Mouse (Mus musculus) myocyte (in vitro differentiated cells): ENCODE measurements at regions not wholly inside any gene's neighbourhood (a gene's known extent, or its start where the extent isn't known, plus 50 kb on each side); places are given as distances from the start of the nearest gene placed in this dataset.

Experiments used
- H3K27me3 ChIP-seq: one replicate; pipeline ENCODE4 v1.6.1; 2011; ENCODE audit not compliant: control insufficient read depth, insufficient read depth, insufficient read length
- H3K36me3 ChIP-seq: one replicate; pipeline ENCODE4 v1.6.1; 2011; ENCODE audit not compliant: control insufficient read depth, insufficient read depth
- H3K4me2 ChIP-seq: one replicate; pipeline ENCODE4 v1.6.1; 2011; ENCODE audit warnings: low read depth, control low read depth
- H3K4me3 ChIP-seq: one replicate; pipeline ENCODE4 v1.5.1; 2011; ENCODE audit warnings: mild to moderate bottlenecking, control low read depth, moderate library complexity
- H3K79me2 ChIP-seq: one replicate; pipeline ENCODE4 v1.6.1; 2011; ENCODE audit not compliant: control insufficient read depth, insufficient read depth
- H3ac ChIP-seq: one replicate; pipeline ENCODE4 v1.6.1; 2011; ENCODE audit not compliant: control insufficient read depth, insufficient read length
- CEBPB ChIP-seq: IDR thresholded peaks from 2 replicates; pipeline ENCODE4 v1.6.1; 2011; ENCODE audit warnings: mild to moderate bottlenecking, moderate library complexity; ENCODE audit not compliant: poor library complexity, insufficient read depth, severe bottlenecking
- E2F4 ChIP-seq: IDR thresholded peaks from one replicate; pipeline ENCODE4 v1.6.1; 2011; ENCODE audit warnings: mild to moderate bottlenecking, control low read depth, moderate library complexity; ENCODE audit not compliant: insufficient read depth
- MAX ChIP-seq: IDR thresholded peaks from one replicate; pipeline ENCODE4 v1.6.1; 2011; ENCODE audit warnings: low read depth, mild to moderate bottlenecking, control low read depth
- MYOD1 ChIP-seq, 3 experiments: IDR thresholded peaks; one replicate each; pipeline ENCODE4 v1.6.1; 2011; ENCODE audit warnings: control low read depth in 2 of 3, low read depth in 2 of 3, mild to moderate bottlenecking in 2 of 3, moderate library complexity in 1 of 3; ENCODE audit not compliant: insufficient read length in 2 of 3, control insufficient read depth in 1 of 3
- MYOG ChIP-seq, 3 experiments: IDR thresholded peaks; one replicate each; pipeline ENCODE4 v1.6.1; 2011; ENCODE audit warnings: control low read depth in 2 of 3, low read depth in 2 of 3, mild to moderate bottlenecking in 2 of 3; ENCODE audit not compliant: insufficient read length in 2 of 3, control insufficient read depth in 1 of 3, insufficient read depth in 1 of 3
- POLR2A ChIP-seq: IDR thresholded peaks from one replicate; pipeline ENCODE4 v1.6.1; 2011; ENCODE audit warnings: low read depth, mild to moderate bottlenecking, control low read depth, moderate library complexity; ENCODE audit not compliant: insufficient read length
- POLR2AphosphoS2 ChIP-seq: IDR thresholded peaks from one replicate; pipeline ENCODE4 v1.6.1; 2011; ENCODE audit warnings: low read depth, control low read depth; ENCODE audit not compliant: insufficient read length
- REST ChIP-seq: IDR thresholded peaks from one replicate; pipeline ENCODE4 v1.6.1; 2011; ENCODE audit warnings: mild to moderate bottlenecking, control low read depth, moderate library complexity; ENCODE audit not compliant: insufficient read depth, insufficient read length
- SRF ChIP-seq: IDR thresholded peaks from one replicate; pipeline ENCODE4 v1.6.1; 2011; ENCODE audit warnings: low read depth; ENCODE audit not compliant: control insufficient read depth, insufficient read length
- TCF12 ChIP-seq: IDR thresholded peaks from one replicate; pipeline ENCODE4 v1.6.1; 2011; ENCODE audit warnings: mild to moderate bottlenecking, control low read depth; ENCODE audit not compliant: poor library complexity, insufficient read depth, severe bottlenecking
- TCF3 ChIP-seq: IDR thresholded peaks from one replicate; pipeline ENCODE4 v1.6.1; 2011; ENCODE audit warnings: low read depth, control low read depth; ENCODE audit not compliant: insufficient read length
- USF1 ChIP-seq: IDR thresholded peaks from one replicate; pipeline ENCODE4 v1.6.1; 2011; ENCODE audit warnings: low read depth, mild to moderate bottlenecking, control low read depth, moderate library complexity

GRCm38 (mm10) chr14:88347177-88347576 is 124.0 kb downstream of the Pcdh20 start:
- H3K79me2 ChIP-seq = no peaks in the 10 kb centered on the region
- TF ChIP-seq E2F4 (no peak), POLR2AphosphoS2 (no peak), MYOG (IDR thresholded peaks at IDR 0.05; ENCODE audit: control insufficient read depth in 1 of 3, insufficient read depth in 1 of 3, insufficient read length in 2 of 3, low read depth in 2 of 3) (no peak), CEBPB (no peak), MAX (no peak), POLR2A (no peak)
- no peak overlapping the region for H3ac ChIP-seq
- H3K4me2 ChIP-seq = no peak overlapping the region
- no peaks in the 10 kb centered on the region for H3K36me3 ChIP-seq
- no peaks in the 10 kb centered on the region for H3K27me3 ChIP-seq
- H3K4me3 ChIP-seq = no peak overlapping the region

- H3ac ChIP-seq = no peak overlapping the region
- no peak overlapping the region for H3K4me2 ChIP-seq
- no peaks in the 10 kb centered on the region for H3K36me3 ChIP-seq
- H3K79me2 ChIP-seq = no peaks in the 10 kb centered on the region
- TF ChIP-seq TCF12 = no peak
- no peak for TF ChIP-seq E2F4
- TF ChIP-seq USF1 = no peak
- no peak for TF ChIP-seq CEBPB
- TF ChIP-seq REST = no peak
- H3K27me3 ChIP-seq = no peaks in the 10 kb centered on the region
- H3K4me3 ChIP-seq = no peak overlapping the region
Measured at GRCm38 (mm10) chr14:88337304-88337703, 133.9 kb downstream of the Pcdh20 start.

GRCm38 (mm10) chr14:88330613-88331012 is 140.6 kb downstream of the Pcdh20 start:
- Histone ChIP-seq H3K4me2 (no peak overlapping the region), H3K36me3 (no peaks in the 10 kb centered on the region), H3K27me3 (no peaks in the 10 kb centered on the region), H3K4me3 (no peak overlapping the region), H3K79me2 (no peaks in the 10 kb centered on the region), H3ac (no peak overlapping the region)
- TF ChIP-seq USF1 = no peak
- no peak for TF ChIP-seq SRF
- TF ChIP-seq MYOG (IDR thresholded peaks at IDR 0.05; ENCODE audit: control insufficient read depth in 1 of 3, insufficient read depth in 1 of 3, insufficient read length in 2 of 3, low read depth in 2 of 3) = no peak
- no peak for TF ChIP-seq POLR2A
- no peak for TF ChIP-seq TCF12
- no peak for TF ChIP-seq REST
- no peak for TF ChIP-seq CEBPB
- no peak for TF ChIP-seq TCF3

- Histone ChIP-seq H3K79me2 (no peaks in the 10 kb centered on the region), H3ac (no peak overlapping the region), H3K4me3 (no peak overlapping the region), H3K4me2 (no peak overlapping the region), H3K27me3 (no peaks in the 10 kb centered on the region), H3K36me3 (no peaks in the 10 kb centered on the region)
- TF ChIP-seq REST (no peak), POLR2A (no peak), MYOG (IDR thresholded peaks at IDR 0.05; ENCODE audit: control insufficient read depth in 1 of 3, insufficient read depth in 1 of 3, insufficient read length in 2 of 3, low read depth in 2 of 3) (no peak), TCF12 (no peak), CEBPB (no peak), MYOD1 (IDR thresholded peaks at IDR 0.05; ENCODE audit: control insufficient read depth in 1 of 3, insufficient read length in 2 of 3, low read depth in 2 of 3) (no peak), SRF (no peak), USF1 (no peak)
Measured at GRCm38 (mm10) chr14:88326411-88326810, 144.8 kb downstream of the Pcdh20 start.

GRCm38 (mm10) chr14:88278327-88278726 is 192.9 kb downstream of the Pcdh20 start:
- Histone ChIP-seq H3K27me3 (no peaks in the 10 kb centered on the region), H3K4me2 (no peak overlapping the region), H3K4me3 (no peak overlapping the region), H3K36me3 (no peaks in the 10 kb centered on the region), H3ac (no peak overlapping the region), H3K79me2 (no peaks in the 10 kb centered on the region)
- TF ChIP-seq MYOG (IDR thresholded peaks at IDR 0.05; ENCODE audit: control insufficient read depth in 1 of 3, insufficient read depth in 1 of 3, insufficient read length in 2 of 3, low read depth in 2 of 3) (no peak), POLR2A (no peak), E2F4 (no peak), TCF12 (no peak), SRF (no peak), MAX (no peak), REST (no peak), CEBPB (no peak), MYOD1 (IDR thresholded peaks at IDR 0.05; ENCODE audit: control insufficient read depth in 1 of 3, insufficient read length in 2 of 3, low read depth in 2 of 3) (no peak), TCF3 (no peak), USF1 (no peak), POLR2AphosphoS2 (no peak)
